Mouse (Mus musculus) heart, adult 2 months (tissue): ENCODE measurements around the gene Slc25a45.

Source experiments
- CTCF ChIP-seq: fragments of 200-600 bp; IDR thresholded peaks from 2 replicates; pipeline ENCODE4 v1.8.1; 2022; ENCODE audit warnings: antibody characterized with exemption, mild to moderate bottlenecking, moderate library complexity
- POLR2A ChIP-seq: fragments of 200-500 bp; IDR thresholded peaks from 2 replicates; pipeline ENCODE4 v1.6.1; 2011; ENCODE audit warnings: mild to moderate bottlenecking, low read depth, low read length, control low read depth; ENCODE audit not compliant: insufficient read depth

GRCm38 (mm10) chr19:5879735-5880134 lies 2.1 kb downstream of the Slc25a45 start:
- no peak for TF ChIP-seq POLR2A
- TF ChIP-seq CTCF: no peak
